Mouse (Mus musculus) gastrocnemius, adult 2 months (tissue): Measurements from ENCODE around the gene Hectd1. TPM values are rescaled to one million over a fixed set of nuclear protein-coding genes. Genes with fewer than 3 reads are reported as not detected.

ENCODE experiments used
- DNase-seq: peaks from one replicate; pipeline ENCODE4 v3.0.0; 2022
- H3K27ac ChIP-seq: fragments of 200-600 bp; 2 replicates; pipeline ENCODE4 v1.8.1; 2022; ENCODE audit warnings: mild to moderate bottlenecking
- H3K4me3 ChIP-seq: fragments of 200-600 bp; 2 replicates; pipeline ENCODE4 v1.8.1; 2022; ENCODE audit warnings: mild to moderate bottlenecking, moderate library complexity
- CTCF ChIP-seq: fragments of 200-600 bp; IDR thresholded peaks from 2 replicates; pipeline ENCODE4 v1.8.1; 2022; ENCODE audit warnings: antibody characterized with exemption, mild to moderate bottlenecking, moderate library complexity
- intact Hi-C: fragments of 180-260 bp; cut with DNase I; formaldehyde crosslinking; loops from one replicate; pipeline ENCODE4 v1.15.1; 2025
- total RNA-seq, 2 experiments: library from RNA; stranded (reverse); gene quantifications; 2 replicates each; pipeline ENCODE4 v1.2.3; 2021

Gene Hectd1
- total RNA-seq, 2 experiments from 2014 or later: 98.6 to 100 TPM

DNA sequence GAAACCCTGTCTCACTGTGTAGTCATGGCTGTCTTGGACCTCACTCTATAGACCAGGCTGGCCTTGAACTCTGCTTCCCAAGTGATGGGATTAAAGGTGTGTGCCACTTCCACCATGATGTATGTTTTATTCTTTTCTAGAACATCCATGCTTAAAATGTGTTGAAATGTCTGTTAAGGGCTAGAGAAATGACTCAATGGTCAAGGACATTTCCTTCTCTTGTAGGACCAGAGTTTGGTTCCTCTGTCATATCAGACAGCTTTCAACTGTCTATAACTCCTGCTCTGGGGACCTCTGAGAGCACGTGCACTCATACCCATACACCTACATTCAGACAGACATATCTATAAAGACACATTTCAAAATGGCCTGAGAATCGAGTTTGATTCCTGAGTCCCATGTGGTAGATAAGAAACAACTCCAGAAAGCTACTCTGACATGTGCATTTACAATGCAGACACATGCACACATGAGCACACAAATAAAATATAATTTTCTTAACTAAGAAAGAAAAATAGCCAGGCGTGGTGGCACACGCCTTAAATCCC, 9.3 kb downstream of the Hectd1 start:
- no peak overlapping the region for H3K27ac ChIP-seq
- TF ChIP-seq CTCF: no peak
- no peak overlapping the region for H3K4me3 ChIP-seq
- DNase-seq: no peak
- intact Hi-C loops: loop anchor here (10.0 kb wide), 1 partner anchor 145 kb away; no protein-coding TSS in a partner anchor

DNA sequence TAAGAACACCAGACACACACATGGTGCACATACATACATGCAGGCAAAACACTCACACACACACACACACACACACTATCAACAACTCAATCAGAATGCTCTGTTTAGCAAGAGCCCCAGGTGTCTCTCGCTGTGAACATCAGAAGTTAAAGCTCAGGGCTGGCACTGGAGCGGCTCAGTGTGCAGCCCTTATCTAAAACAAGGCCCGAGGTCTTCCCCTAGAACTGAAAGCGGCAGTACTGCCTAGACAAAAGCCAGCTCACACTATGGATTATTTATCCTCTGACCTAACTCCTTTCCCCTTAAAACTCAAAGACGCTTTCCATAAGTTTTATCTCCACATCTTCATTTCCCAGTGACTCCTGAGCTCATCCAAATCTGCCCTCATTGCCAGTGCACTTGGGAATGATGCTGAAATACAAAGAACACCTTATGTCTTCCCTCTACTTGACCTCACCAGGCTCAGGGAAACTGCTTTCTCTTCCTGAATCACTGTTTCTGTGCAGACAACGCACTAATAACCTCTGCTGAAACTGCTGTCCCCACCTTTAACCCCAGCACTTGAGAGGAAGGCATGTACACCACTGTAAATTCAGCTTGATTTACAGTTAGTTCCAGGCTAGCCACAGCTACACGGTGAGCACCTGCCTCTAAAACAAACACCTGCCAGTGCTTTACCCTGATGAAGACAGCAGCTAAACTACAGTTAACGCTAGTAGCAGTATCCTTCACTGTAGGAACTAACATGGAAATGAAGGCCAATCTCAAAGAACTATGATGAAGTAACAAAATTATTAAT, 11.3 kb downstream of the Hectd1 start:
- intact Hi-C loops: no loop called here
- no peak for TF ChIP-seq CTCF
- no peak overlapping the region for H3K4me3 ChIP-seq
- no peak for DNase-seq
- no peak overlapping the region for H3K27ac ChIP-seq

DNA sequence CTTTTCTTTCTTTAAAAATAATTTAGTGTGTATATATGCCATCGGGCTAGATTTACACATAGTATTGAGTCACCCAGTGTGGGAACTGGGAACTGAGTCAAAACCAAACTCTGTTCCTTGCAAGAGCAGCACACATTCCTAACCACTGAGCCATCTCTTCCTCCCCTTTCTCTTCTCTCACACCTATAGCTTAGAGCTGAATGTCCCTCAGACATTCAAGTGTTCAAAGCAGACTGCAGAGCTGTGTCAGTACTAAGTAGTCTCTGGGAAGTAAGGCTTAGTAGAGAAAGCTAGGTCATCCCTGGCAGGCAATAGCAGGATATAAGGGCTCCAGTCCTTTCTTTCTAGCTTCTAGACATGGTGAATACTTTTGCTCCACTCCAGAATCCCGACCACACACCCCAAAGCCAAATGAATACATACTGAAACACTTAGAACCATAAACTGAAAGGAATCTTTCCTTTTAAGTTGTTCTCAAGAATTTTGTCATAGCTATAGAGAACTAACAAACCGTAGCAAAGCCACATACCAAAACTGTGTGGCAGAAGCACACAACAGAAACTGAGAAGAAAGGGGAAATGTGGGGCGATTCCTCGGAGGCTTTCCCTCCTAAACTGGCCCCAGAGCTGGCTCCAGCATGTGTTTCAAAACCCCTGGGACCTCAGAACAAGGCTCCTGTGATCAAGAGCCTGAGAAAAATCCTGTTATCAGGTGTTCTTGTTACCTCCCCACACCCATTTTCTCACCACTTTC, 17.8 kb downstream of the Hectd1 start:
- intact Hi-C loops: no loop called here

DNA sequence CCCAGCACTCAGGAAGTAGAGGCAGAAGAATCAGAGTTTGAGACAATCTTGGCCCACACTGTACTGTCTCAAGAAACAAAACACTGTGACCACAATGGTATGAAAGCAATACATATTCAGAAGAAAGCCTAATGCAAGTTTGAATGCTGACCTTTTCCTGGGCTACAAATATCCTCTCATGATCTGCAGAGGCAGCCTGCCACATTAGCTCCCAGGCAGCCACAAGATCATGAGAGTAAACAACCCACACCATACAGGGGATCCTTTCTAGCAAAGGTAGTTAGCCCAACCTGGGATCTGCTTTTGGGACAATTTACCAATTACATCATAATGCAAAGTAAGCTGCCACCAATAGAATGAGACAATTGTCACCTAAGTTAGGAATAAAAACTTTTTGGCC, 18.8 kb downstream of the Hectd1 start:
- peak; percentile 56 for DNase-seq
- H3K4me3 ChIP-seq: peak overlapping the region; percentile 11
- intact Hi-C loops: no loop called here
- no peak for TF ChIP-seq CTCF
- peak overlapping the region; percentile 83 for H3K27ac ChIP-seq

More for the DNA sequence above, 17.8 kb downstream of the Hectd1 start:
- DNase-seq: no peak
- H3K4me3 ChIP-seq: peak overlapping the region; percentile 24; the same call in 1 of the 2 replicates
- H3K27ac ChIP-seq: peak overlapping the region; percentile 83
- no peak for TF ChIP-seq CTCF

DNA sequence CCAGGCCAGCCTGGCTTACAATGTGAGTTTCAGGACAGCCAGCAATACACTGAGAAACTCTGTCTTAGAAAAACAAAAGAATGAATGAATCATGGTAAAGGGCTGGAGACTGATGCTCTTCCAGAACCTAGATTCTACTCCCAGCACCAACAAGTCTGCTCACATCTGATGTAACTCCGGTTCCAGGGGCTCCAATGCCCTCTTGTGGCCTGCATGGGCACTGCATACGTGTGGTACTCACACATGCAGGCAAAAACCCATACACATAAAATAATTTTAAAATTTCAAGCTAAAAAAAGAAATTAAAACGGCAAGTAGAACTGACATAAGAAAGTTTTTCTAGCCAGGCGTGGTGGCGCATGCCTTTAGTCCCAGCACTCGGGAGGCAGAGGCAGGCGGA, 44.5 kb downstream of the Hectd1 start:
- no peak for DNase-seq
- peak; percentile 57 for TF ChIP-seq CTCF
- intact Hi-C loops: loop anchor here (5.0 kb wide), 1 partner anchor 38 kb away; no protein-coding TSS in a partner anchor
- H3K4me3 ChIP-seq: no peak overlapping the region
- H3K27ac ChIP-seq: no peak overlapping the region

DNA sequence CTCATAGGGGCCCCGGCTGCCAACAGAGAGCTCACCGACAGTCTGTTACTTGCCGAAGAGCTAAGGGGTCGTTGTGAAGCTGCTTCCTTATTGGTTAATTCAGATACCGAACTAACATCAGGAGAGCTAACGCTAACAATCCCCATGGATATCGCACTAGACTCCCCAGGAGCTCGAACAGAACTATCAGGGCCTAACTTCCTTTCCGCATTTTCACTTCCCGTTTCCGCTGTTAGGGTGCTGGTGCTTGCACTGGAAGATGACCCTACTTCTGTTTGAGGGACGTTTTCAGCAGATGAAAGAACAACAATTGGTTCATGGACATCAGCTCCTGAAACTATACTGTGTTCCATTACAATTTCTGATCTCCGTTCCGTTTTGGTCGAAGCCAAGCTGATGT, 60.6 kb downstream of the Hectd1 start:
- no peak overlapping the region for H3K27ac ChIP-seq
- no peak for TF ChIP-seq CTCF
- no peak for DNase-seq
- intact Hi-C loops: no loop called here
- H3K4me3 ChIP-seq: no peak overlapping the region

DNA sequence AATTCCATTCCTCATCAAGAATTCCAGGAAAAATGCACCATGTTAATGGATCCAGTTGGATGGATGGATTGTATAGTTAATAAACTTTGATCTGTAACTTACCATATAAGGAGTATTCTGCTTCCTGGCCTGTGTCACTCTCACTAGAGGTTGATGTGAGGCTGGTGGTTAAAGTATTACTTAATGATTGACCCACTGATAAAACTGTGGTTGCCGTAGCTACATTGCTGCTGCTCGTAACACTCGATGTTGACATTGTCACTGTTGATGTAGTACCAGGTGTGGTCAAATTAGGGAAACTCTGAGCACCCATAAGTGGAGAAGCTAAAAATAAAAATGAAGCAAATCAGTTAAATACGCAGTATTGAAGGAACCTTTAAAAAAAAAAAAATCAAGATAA, 61.9 kb downstream of the Hectd1 start:
- TF ChIP-seq CTCF: no peak
- Histone ChIP-seq H3K4me3 (no peak overlapping the region), H3K27ac (no peak overlapping the region)
- intact Hi-C loops: no loop called here
- no peak for DNase-seq

DNA sequence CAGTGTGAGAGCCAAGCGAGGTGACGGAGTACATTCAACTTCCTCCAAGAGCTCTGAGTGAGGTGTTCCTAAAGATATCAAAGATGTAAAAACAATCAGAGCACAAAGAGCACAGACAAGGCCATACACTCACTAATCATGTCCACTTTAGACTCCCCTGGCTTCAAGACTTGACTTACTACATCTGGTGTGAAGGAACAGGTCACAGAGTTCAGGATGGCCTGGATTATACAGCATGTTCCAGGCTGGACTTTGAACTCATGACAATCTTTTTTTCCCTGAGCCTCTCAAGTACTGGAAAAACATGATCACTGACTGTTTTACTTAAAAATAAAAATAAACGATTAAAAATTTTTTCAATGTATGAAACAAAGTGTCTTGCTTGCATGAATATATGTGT, 70.0 kb downstream of the Hectd1 start:
- Histone ChIP-seq H3K27ac (no peak overlapping the region), H3K4me3 (no peak overlapping the region)
- TF ChIP-seq CTCF: no peak
- no peak for DNase-seq
- intact Hi-C loops: loop anchor here (10.0 kb wide), 1 partner anchor 365 kb away; no protein-coding TSS in a partner anchor

DNA sequence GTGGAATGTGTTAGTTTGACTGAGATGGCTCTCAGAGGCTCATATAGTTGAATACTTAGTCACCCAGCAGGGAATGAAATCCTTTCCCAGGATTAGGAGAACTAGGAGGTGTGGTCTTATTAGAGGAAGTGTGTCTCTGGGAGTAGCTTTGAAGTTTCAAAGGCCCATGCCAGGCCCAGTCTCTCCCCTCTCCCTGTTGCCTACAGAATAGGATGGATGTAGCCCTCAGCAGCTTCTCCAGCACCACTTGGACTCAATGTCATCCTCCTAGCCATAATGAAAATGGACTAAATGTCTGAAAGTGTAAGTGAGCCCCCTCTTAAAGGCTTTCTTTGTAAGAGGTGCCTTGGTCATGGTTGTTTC, 72.8 kb downstream of the Hectd1 start:
- DNase-seq: no peak
- TF ChIP-seq CTCF: no peak
- intact Hi-C loops: loop anchor here (10.0 kb wide), 1 partner anchor 362 kb away; no protein-coding TSS in a partner anchor
- Histone ChIP-seq H3K4me3 (no peak overlapping the region), H3K27ac (no peak overlapping the region)

DNA sequence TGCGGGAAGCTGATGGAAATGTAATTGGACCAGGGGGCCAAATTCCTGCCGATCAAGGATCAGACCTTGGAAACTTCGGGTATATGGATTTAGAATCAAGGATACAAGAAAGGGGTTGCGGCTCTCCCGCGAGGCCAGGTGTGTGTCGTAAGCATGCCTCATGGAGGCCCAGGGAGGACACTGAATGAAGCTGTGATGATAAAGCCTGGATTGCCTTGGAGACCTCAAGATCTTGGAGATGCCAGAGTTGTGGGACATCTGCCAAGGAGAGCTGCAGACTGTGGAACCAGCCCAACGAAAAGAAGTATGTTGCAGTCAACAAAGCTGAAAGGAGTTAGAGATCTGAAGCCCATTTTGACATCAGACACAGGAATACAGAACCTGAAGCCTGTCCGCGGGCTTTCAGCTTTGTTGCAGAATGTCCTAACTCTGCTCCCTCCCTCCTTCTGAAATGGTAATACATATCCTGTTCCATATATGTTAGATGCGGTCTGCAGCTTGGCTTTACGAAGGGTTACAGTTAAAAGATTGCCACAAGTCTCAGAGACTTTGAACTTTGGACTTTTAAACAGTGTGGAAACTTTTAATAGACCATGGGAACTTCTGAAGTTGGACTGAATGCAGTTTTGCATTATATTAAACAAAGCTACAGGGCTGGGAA, 73.3 kb downstream of the Hectd1 start:
- DNase-seq: no peak
- Histone ChIP-seq H3K27ac (no peak overlapping the region), H3K4me3 (no peak overlapping the region)
- intact Hi-C loops: loop anchor here (10.0 kb wide), 1 partner anchor 361 kb away; no protein-coding TSS in a partner anchor
- no peak for TF ChIP-seq CTCF

DNA sequence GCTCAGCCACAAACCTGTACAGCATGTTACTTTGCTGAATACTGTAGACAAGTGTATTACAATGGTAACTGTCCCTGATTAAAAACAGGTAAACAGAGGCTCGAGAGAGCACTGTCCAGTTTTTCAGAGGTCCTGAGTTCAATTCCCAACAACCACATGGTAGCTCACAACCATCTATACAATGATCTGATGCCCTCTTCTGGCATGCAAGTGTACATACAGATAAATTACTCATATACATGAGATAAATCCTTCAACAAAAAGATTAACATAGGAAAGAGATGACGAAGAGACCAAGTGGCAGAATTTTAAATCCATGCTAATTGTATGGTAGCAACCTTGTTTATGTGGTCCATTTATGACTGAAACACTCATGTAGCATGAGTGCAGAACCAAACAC, 82.0 kb downstream of the Hectd1 start:
- TF ChIP-seq CTCF: peak; percentile 42
- no peak for DNase-seq
- intact Hi-C loops: loop anchor here (5.0 kb wide), 1 partner anchor 40 kb away; no protein-coding TSS in a partner anchor
- Histone ChIP-seq H3K4me3 (no peak overlapping the region), H3K27ac (no peak overlapping the region)

DNA sequence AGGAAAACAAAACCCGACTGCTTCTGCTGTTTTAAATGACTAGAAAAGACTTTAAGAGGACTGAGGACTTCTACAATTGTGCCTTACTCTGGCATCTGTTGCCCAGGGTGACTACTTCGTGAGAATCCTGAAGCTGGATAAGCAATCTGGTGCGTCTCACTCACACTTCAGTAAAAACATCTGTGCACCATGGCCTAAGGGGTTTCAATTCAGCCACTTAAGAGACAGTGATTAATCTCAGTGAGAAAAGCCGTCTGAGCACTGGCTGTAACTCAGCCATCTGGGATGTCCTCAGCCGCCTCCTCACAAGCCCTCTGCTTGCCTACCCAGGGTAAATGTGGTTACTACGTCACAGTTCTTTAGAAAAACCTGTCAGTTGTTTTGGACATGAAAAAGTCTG, 84.4 kb downstream of the Hectd1 start:
- intact Hi-C loops: loop anchor here (5.0 kb wide), 1 partner anchor 42 kb away; no protein-coding TSS in a partner anchor
- DNase-seq: no peak
- Histone ChIP-seq H3K4me3 (no peak overlapping the region), H3K27ac (no peak overlapping the region)
- no peak for TF ChIP-seq CTCF
